ENCODE assay signal across 8 mouse cellular contexts in genomic region chr10:56373021-56373720, GRCm38 (mm10). TPM values are rescaled to one million over a fixed set of nuclear protein-coding genes. Genes with fewer than 3 reads are reported as not detected.
DNase-seq lines count a peak whose midpoint lies in the region; ATAC-seq lines count a peak whose summit lies in the region.
"Had no signal": no experiment of that assay in that cellular context is flagged by ENCODE, and none has a peak within 500 bp of the region (broad histone marks: within the 10 kb centered on the region; RNA-seq: fewer than 3 reads in every experiment).

No protein-coding gene starts in this region.

- 27% methylated on average over 8 of the region's 8 CpGs for WGBS in hindbrain, embryonic 12.5 days
- 23% methylated on average over 8 of the region's 8 CpGs for WGBS in midbrain, embryonic 16.5 days

- ATAC-seq in hindbrain, embryonic 12.5 days (ENCODE audit: low FRiP score), result peak; percentile 75
- ATAC-seq in midbrain, embryonic 16.5 days, result peak; percentile 91

- H3K4me3 ChIP-seq in hindbrain, embryonic 12.5 days, result no peak overlapping the region
- H3K4me3 ChIP-seq in midbrain, embryonic 16.5 days (ENCODE audit: low read depth, low read length), result no peak overlapping the region

- peak; percentile 7 to 35 for DNase-seq in left cerebral cortex, postnatal 25 days (ENCODE audit: low spot score in 2 of 2)
- DNase-seq in left cerebral cortex, adult 11 months (ENCODE audit: low spot score), result no peak
- DNase-seq in embryo, embryonic 10.5 days (ENCODE audit: low spot score), result peak; percentile 81
- DNase-seq in adrenal gland, postnatal 14 days, result no peak
- no peak for DNase-seq in layer of hippocampus, postnatal 25 days (ENCODE audit: extremely low spot score in 1 of 2, low spot score in 1 of 2)

- no peak overlapping the region for H3K9ac ChIP-seq in hindbrain, embryonic 12.5 days
- H3K9ac ChIP-seq in midbrain, embryonic 16.5 days (ENCODE audit: low read depth, low read length), result no peak overlapping the region

- no peak overlapping the region for H3K27ac ChIP-seq in hindbrain, embryonic 12.5 days
- H3K27ac ChIP-seq in midbrain, embryonic 16.5 days (ENCODE audit: low read length), result no peak overlapping the region
- H3K27ac ChIP-seq: macrophage had no signal

- 0 out of 2 replicates have a peak, but pooled peaks cover 3% of the 10 kb centered on the region for H3K4me1 ChIP-seq in hindbrain, embryonic 12.5 days
- 0 out of 2 replicates have a peak, but pooled peaks cover 6% of the 10 kb centered on the region for H3K4me1 ChIP-seq in midbrain, embryonic 16.5 days (ENCODE audit: control insufficient read depth, insufficient read depth, low read length)

- peaks cover 10% of the 10 kb centered on the region; the same call in 1 of the 2 replicates for H3K27me3 ChIP-seq in hindbrain, embryonic 12.5 days
- H3K27me3 ChIP-seq in midbrain, embryonic 16.5 days (ENCODE audit: control insufficient read depth, insufficient read depth, low read depth, low read length), result peaks cover 10% of the 10 kb centered on the region; the same call in 1 of the 2 replicates

- intact Hi-C loops in left cerebral cortex, postnatal 25 days (cut with DNase I), result loop anchor here (1.0 to 10.0 kb wide), 4 partner anchors 472 to 1074 kb away; no protein-coding TSS in a partner anchor

- no peaks in the 10 kb centered on the region for H3K9me3 ChIP-seq in hindbrain, embryonic 12.5 days (replicated peaks)
- H3K9me3 ChIP-seq in midbrain, embryonic 16.5 days (replicated peaks; ENCODE audit: control insufficient read depth, low read length, poor library complexity, severe bottlenecking), result no peaks in the 10 kb centered on the region

- H3K36me3 ChIP-seq in hindbrain, embryonic 12.5 days, result no peaks in the 10 kb centered on the region
- H3K36me3 ChIP-seq in midbrain, embryonic 16.5 days (ENCODE audit: control insufficient read depth, insufficient read depth, low read length), result no peaks in the 10 kb centered on the region

- H3K4me2 ChIP-seq in hindbrain, embryonic 12.5 days (replicated peaks), result peak overlapping the region; percentile 34
- H3K4me2 ChIP-seq in midbrain, embryonic 16.5 days (ENCODE audit: low read length), result peak overlapping the region; percentile 42

RNA-seq across cellular contexts. Expression of gene Gja1, which starts 4.0 kb away (rescaled TPM):
- 100 to 1,000 TPM; 191 to 208 TPM for total RNA-seq in left cerebral cortex, postnatal 25 days (2021)
- 165 and 196 TPM in 2 replicates for polyA plus RNA-seq in hindbrain, embryonic 12.5 days (2016; fragmentation: Nextera tagmentation; extraction: Ambion mirVana)
- 83.6 and 99.9 TPM in 2 replicates for polyA plus RNA-seq in midbrain, embryonic 16.5 days (2015; fragmentation: Nextera tagmentation; extraction: Ambion mirVana)
- 168 and 205 TPM in 2 replicates for total RNA-seq in adrenal gland, postnatal 14 days (2021)
- 100 to 1,000 TPM; 265 to 310 TPM for total RNA-seq in layer of hippocampus, postnatal 25 days (2021)

Comparison
In these comparisons a context has a peak if more than half of its experiments do, and no peak if none do; other contexts are left out.
1. DNase-seq: peak in left cerebral cortex, postnatal 25 days (2 of 2) and embryo, embryonic 10.5 days (single experiment); none in left cerebral cortex, adult 11 months (single experiment), adrenal gland, postnatal 14 days (single experiment) and layer of hippocampus, postnatal 25 days (0 of 2).